Mouse (Mus musculus): ENCODE results near the gene Trim71.

Gene Trim71

GRCm38 (mm10) chr9:114563761-114564606 is at the start of gene Trim71:
Gene Trim71 (minus strand): TSS chr9:114564369.
- DNase-seq (ENCODE audit: low read depth in 2 of 2, low spot score in 2 of 2): no peak

GRCm38 (mm10) chr9:114613026-114613425 is 48.9 kb upstream of the Trim71 start:
- DNase-seq (ENCODE audit: low read depth in 2 of 2, low spot score in 2 of 2): peak in 1 of 2 experiments; percentile 17

- DNase-seq (ENCODE audit: low read depth in 2 of 2, low spot score in 2 of 2): no peak
These were observed 48.4 kb upstream of the Trim71 start for GRCm38 (mm10) chr9:114612566-114612965.

- DNase-seq (ENCODE audit: low read depth in 2 of 2, low spot score in 2 of 2): no peak
These were observed 46.1 kb upstream of the Trim71 start for GRCm38 (mm10) chr9:114610266-114610665.

DNA sequence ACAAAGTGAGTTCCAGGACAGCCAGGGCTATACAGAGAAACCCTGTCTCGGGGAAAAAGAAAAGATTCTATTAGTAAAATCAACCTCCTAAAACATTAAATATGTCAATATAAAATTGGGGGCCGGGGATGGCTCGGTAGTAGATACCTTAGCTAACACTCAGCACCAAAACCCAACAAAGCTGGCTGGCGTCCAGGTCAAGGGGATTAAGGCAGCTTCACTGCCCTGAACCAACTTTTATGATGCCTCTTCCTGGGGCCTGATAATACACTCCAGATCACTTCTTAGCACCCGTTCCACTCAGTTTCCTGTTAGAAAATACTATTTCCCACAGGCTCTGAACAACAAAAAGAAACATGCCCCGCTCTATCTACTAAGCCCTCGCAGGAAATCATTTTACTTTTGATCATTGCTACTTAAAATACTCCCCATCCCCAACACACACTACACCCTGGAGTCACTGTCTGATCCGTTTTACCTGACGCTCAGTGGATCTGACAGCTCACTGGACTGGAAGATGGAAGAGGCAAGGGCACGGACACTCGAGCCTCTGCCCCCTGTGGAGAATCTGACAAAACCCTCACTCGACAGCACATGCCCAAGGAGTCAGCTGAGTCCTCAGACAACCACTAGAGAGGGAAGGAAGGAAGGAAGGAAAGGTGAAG is 39.8 kb upstream of the Trim71 start:
- DNase-seq (ENCODE audit: low read depth in 2 of 2, low spot score in 2 of 2): no peak

DNA sequence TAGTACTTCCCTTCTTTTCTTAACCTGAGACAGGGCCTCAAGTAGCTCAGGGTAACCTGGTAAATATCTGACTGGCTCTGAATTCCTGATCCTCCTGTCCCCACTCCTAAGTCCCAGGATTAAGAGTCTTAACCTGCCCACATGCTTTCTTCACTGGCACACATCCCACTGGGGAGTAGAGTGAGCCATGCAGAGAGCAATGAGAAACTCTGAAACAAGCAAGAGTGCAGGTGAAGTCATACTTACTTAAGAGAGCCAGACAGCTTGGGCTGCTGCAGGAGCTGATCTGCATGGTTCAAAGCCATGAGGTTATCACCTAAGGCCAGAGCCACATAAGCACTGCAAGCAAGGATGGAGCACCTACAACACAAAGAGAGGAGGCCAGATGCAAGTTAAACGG is 36.9 kb upstream of the Trim71 start:
- no peak for DNase-seq (ENCODE audit: low read depth in 2 of 2, low spot score in 2 of 2)

DNA sequence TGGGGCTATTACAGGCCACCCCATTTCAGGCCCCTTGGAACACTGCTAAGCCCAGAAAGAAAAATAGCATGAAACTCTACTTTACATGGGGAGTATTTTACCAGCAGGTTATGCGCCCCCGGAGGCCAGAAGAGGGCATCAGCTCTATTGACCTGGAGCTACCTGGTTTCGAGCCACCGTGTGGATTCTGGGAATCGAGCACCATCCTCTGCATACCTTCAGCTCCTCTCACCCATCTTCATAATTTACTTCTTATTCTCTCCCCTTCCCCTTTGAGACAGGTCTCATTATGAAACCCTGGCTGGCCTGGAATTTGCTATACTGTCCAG is 20.8 kb upstream of the Trim71 start:
- DNase-seq (ENCODE audit: low read depth in 2 of 2, low spot score in 2 of 2): no peak

- DNase-seq (ENCODE audit: low read depth in 2 of 2, low spot score in 2 of 2): no peak
These were observed 20.2 kb upstream of the Trim71 start for GRCm38 (mm10) chr9:114584183-114585016.

GRCm38 (mm10) chr9:114583812-114584182 is 19.6 kb upstream of the Trim71 start:
- DNase-seq (ENCODE audit: low read depth in 2 of 2, low spot score in 2 of 2): peak in 1 of 2 experiments; percentile 18

- DNase-seq (ENCODE audit: low read depth in 2 of 2, low spot score in 2 of 2): no peak
These were observed 14.5 kb upstream of the Trim71 start for GRCm38 (mm10) chr9:114578646-114579045.

GRCm38 (mm10) chr9:114576001-114576400 is 11.8 kb upstream of the Trim71 start:
- DNase-seq (ENCODE audit: low read depth in 2 of 2, low spot score in 2 of 2): no peak

DNA sequence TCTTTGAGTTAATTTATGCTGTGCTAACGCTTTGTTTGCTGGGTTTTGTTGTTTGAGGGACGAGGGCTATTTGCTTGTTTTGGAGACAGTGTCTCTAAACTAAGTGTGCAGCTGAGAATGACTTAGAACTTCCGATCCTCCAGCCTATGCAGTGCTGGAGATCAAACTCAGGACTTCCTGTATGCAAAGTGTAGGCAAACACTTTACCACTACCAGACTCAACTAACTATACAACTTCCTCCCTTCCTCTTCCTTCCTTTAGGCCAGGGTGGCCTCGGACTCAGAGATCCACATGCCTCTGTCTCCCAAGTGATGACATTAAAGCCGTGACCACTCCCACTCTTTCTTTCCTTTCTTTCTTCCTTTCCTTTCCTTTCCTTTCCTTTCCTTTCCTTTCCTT is 9.4 kb upstream of the Trim71 start:
- no peak for DNase-seq (ENCODE audit: low read depth in 2 of 2, low spot score in 2 of 2)

DNA sequence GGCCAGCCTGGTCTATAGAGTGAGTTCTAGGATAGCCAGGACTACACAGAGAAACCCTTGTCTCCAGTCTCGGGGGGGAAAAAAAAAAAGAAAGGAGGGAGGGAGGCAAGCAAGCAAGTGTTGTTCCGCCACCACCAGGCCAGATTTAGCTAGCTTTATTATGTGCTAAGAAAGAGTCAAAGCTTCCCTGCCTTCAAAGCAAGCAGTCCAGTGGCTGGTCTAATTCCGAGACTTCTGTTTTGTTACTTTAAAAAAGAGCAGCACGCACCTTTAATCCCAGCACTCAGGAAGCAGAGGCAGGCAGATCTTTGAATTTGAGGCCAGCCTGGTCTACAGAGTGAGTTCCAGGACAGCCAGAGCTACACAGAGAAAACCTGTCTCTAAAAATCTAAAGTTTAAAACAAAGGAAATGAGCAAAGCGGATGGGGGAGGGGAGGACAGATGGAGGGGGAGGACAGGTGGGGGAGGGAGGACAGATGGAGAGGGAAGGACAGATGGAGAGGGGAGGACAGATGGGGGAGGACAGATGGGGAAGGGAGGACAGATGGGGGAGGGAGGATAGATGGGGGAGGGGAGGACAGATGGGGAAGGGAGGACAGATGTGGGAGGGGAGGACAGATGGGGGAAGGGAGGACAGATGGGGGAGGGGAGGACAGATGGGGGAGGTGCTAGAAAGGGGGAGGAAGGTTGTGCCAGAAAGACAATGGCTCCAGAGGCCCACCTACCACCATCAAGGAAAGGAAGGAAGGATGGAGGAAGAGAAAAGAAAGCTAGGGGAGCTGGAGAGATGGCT is 4.7 kb upstream of the Trim71 start:
- no peak for DNase-seq (ENCODE audit: low read depth in 2 of 2, low spot score in 2 of 2)

- no peak for DNase-seq (ENCODE audit: low read depth in 2 of 2, low spot score in 2 of 2)
These were observed 498 bp upstream of the Trim71 start for GRCm38 (mm10) chr9:114564667-114565066.

DNA sequence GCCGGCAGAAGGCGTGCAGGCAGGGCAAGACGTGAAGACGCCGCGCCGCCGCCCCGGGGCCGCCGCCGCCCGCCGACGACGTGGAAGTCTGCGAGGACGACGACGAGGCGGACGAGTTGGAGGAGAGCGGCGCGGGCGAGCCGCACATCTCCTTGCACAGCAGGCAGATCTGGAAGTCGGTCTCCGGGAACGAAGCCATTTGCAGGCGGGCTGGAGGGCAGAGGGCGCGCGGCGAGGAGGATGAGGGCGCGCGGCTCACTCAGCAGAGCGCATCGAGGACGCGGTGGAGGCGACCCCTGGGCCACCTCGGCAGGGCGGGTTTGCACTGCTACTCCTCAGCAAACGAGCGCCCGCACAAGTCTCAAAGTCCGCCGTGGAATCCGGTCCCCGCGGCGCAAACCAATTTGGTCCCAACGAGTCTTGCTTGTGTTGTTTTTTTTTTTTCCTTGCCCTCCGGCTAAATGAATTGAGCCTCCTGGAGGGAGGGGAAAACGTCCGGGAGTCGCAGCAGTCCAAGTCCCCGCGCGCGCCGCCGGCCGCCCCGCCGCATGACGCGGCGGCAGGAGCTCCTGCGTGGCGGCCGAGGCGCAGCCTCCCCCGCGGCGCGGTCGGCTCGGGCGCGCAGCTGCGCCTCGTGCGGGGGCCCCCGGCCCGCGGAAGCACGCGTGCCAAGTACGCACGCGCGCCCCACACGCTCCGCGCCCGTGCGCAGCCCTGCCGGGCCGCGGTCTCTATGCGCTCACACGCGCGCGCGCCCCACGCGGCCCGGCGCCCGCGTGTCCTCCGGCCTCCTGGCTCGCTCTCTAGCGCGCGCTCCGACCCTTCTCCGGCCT is 1.0 kb downstream of the Trim71 start:
- no peak for DNase-seq (ENCODE audit: low read depth in 2 of 2, low spot score in 2 of 2)

DNA sequence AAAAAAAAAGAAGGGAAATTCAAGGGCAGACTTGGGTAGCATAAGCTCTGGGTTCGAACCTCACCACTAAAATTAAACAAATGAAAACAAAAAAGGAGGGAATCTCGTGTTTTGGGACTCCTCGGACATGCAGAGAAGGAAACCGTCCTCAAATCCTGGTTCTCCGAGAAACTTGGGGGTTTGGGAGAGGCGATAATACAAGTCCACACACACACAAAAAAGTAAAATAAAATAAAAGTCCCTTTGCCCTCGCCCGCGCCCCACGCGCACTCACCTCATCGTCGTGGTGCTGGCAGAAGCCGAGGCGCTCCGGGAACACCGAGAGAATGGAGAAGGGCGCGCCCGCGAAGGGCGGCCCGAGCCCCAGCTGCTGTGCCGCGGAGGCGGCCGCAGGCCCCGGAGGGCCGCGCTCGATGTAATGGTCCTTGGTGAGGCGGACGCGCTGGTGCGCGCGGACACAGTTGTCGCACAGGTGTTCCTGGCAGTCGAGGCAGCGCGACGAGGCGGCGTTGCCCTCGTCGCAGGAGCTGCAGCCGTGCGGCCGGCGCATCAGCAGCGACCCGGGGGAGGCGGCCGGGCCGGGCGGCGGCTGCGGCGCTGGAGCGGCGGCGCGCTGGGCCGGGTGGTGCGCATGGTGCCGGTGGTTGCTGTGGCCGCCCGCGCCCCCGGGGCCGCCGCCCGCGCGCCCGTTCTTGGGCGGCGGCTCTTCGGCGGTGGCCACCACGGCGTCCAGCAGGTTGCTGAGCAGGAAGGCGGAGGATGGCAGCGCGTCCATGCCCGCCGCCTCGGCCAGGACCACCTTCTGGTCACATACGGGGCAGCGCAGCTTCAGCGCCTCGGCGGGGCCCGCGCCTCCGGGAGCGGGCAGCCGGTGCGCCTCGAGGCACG is 1.9 kb downstream of the Trim71 start:
- no peak for DNase-seq (ENCODE audit: low read depth in 2 of 2, low spot score in 2 of 2)

- no peak for DNase-seq (ENCODE audit: low read depth in 2 of 2, low spot score in 2 of 2)
These were observed 2.5 kb downstream of the Trim71 start for GRCm38 (mm10) chr9:114561671-114561971.

DNA sequence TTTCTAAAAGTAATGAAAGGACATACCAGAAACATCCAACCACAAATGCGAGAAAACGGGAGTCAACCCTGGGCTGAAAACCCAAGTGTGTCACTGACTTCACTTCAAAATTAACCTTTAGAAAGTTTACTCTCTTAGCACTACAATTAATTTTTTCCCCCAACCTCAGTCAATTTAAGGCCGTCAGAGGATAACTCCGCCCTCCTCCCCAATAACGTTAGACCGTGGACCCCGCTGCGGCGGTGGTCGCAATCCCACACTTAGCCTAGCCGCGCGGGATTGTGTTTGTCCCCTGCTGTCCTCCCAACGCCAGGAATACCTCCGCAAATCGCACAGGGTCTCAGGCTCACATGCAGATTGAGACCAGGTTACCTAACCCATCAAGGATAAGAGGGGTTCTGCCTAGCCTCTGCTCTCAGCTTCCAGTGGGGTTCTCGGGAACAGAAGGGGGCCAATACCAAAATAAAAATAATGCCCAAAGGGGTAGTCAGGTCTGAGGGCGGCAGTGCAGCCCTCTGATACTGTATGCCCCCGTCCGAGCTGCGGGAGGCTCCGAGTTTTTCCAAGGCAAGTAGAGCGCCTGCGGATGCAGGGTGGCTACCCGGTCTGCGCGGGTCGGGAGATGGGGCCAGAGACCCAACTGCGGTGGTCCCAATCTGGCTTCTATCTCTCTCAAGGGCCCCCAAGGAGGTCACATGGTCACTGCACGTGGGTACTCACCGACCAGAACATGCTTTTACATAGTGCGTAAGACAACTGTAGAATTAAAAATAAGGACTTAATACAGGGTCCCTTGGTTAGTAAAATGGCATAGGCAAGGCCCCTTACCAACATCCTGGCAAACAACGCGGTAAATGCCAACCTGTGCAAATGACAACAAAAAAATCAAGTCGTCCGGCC is 3.1 kb downstream of the Trim71 start:
- DNase-seq (ENCODE audit: low read depth in 2 of 2, low spot score in 2 of 2): no peak

Measured in CD8-positive naive resting alpha-beta T cell, adult 2 months (primary cell).